Mouse (Mus musculus) bone marrow, adult 2 months (tissue): Measurements from ENCODE around the gene Dennd1c.

Experiments used
- CTCF ChIP-seq: fragments of 200-500 bp; IDR thresholded peaks from 2 replicates; pipeline ENCODE4 v1.5.1; 2011; ENCODE audit warnings: low read length, control low read depth; ENCODE audit not compliant: control insufficient read depth, insufficient read depth
- POLR2A ChIP-seq: fragments of 200-500 bp; IDR thresholded peaks from 2 replicates; pipeline ENCODE4 v1.6.1; 2011; ENCODE audit warnings: low read depth, mild to moderate bottlenecking, control low read depth, low read length, borderline replicate concordance; ENCODE audit not compliant: control insufficient read depth

- TF ChIP-seq CTCF (no peak), POLR2A (no peak)
These were observed 28.8 kb upstream of the Dennd1c start for GRCm38 (mm10) chr17:57107064-57107463.
